Mouse (Mus musculus): ENCODE data around the gene Actr2. TPM values are rescaled to one million over a fixed set of nuclear protein-coding genes. Genes with fewer than 3 reads are reported as not detected.

Gene Actr2
- polyA plus RNA-seq (2012): 94.1 and 134 TPM in 2 replicates

DNA sequence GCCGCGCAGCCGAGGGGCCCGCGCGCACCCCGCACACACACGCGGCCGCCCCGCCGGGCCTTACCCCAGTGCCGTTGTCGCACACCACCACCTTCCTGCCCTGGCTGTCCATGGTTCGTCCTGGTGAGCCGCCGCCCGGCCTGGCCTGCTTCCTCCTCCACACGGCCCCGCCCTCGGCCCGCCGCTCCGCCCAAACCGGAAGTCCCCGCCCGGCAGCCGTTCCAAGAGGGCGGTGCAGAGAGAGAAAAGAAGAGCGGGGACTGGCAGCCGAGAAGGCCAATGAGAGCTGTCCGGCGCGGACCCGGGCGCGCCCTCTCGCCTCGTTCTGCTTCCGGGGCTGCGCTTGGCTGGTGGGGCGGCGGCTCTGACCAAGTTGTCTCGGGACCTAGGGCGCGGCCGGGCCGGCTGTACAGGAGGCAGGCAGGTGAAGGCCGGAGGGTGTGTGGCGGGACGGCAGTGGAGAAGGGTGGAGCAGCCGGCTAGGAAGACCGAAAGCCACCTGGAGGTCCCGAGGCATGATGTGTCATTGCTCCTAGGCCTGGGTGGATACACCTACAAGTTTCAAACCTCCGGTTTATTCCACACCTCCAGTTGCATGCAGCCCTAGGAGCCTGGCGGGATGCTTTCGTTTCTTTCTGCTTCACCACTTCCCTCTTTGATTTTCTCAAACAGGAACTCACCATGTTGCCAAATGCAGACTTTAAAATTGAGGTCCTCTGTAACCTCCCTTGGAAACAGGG lies at the start of gene Actr2:
Actr2 (minus strand) TSS at position 173 of the 740 bp plus-strand sequence.
- no peak for TF ChIP-seq GATA1 (IDR thresholded peaks at IDR 0.05; ENCODE audit: low read length)

DNA sequence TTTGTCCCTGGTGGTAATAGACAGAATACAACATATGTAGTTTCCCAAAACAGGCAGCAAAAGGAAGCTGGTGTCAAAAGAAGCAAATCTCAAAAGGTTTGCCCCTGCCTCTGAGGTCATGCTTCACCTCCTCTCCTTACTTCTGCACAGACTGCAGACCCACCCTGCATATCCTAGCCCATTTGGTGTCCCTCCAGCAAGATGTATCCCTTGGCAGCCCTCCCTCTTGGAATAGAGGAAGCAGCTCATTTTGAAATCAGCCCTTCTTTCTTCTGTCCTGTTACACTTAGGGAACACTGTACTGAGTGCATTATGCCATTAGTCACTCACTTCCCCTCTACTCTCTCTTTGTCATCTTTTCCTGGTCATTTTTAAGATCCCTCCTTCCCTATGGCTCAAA lies 46.2 kb upstream of the Actr2 start:
- TF ChIP-seq GATA1 (IDR thresholded peaks at IDR 0.05; ENCODE audit: low read length): no peak

DNA sequence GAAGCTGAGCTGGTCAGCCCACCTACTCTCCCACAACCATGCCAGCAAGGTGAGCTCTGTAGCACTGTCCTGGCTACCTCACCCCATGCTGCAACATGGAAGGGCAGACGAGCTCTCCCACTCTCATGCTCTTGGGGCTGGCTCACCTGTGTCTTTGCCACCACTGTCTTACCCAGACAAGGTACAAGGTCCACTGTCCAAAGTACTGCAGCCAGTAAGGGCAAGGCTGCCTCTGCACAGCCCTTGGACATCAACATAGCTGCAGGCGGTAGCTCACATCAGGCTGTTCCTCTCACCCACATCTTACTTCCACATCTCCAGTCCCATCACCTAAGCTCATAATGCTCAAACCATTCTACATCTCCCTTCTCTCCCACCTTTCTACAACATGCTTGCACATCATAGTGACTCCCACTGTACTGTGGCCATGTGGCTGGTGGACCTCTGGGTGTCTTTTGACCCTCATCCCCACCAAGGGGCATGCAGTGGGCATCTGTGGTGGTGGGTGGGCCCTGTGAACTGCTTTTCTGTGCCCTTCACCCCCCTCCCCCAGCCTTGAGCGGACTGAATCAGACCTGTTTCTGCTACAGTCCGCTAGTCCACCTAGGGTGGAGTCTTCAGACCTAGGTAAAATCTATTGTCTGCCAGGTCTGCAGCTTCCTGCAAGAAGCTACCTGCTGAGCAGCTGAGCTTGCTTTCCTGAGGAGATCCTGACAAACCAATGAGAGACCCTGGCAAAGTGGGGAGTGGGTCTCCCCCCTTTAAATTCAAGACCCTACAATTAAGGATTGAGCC lies 39.6 kb upstream of the Actr2 start:
- no peak for TF ChIP-seq GATA1 (IDR thresholded peaks at IDR 0.05; ENCODE audit: low read length)

DNA sequence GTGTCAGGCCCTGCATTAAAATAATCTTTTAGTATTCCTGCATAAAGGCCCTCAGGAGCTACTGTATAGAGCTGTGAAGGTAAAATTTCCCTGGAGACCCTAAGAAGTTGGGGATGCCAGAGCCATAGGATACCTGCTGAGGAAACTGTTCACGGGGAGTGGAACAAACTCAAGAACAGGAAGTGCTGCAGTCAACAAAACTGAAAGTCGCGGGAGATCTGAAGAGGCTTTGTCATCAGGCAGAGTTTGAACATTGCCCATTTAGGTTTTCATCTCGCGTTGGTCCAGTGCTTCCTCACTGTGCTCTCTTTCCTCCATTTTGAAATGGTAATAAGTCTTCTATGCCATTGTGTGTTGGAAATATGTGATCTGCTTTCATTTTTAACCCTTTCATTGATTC lies 38.6 kb upstream of the Actr2 start:
- no peak for TF ChIP-seq GATA1 (IDR thresholded peaks at IDR 0.05; ENCODE audit: low read length)

DNA sequence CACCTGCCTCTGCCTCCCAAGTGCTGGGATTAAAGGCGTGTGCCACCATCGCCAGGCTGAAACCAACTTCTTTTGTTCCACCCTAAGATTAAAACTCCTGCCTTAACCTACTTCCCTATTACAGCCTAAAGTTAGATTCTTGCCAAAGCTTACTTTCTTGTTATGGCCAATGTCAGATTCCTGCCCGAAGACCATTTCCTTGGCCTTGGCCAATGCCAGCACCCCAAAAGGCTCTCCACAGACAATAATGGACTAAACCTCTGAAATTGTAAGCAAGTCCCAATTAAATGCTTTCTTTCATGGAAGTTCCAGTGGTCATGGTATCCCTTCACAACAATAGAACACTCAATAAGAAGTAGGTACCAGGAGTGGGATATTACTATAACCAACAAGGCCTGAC lies 37.2 kb upstream of the Actr2 start:
- TF ChIP-seq GATA1 (IDR thresholded peaks at IDR 0.05; ENCODE audit: low read length): no peak

DNA sequence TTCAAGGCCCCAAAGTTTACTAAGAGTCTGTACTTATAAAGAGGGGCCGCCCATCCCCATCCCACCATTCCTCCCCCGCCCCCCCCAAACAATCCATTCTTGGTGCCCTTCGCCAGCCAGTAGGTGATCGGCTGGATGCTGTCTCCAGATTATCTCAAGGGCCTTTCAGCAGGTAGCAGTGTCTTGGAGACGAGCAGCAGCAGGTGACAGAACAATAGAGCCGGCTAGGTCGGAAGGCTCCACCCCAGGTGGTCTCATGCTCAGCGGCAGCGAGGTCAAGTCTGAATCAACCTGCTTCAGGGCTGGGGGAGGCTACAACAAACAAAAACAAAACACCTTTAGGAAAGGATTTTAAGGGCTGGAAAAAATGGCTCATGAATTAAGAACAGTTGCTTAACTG lies 32.7 kb upstream of the Actr2 start:
- TF ChIP-seq GATA1 (IDR thresholded peaks at IDR 0.05; ENCODE audit: low read length): no peak

DNA sequence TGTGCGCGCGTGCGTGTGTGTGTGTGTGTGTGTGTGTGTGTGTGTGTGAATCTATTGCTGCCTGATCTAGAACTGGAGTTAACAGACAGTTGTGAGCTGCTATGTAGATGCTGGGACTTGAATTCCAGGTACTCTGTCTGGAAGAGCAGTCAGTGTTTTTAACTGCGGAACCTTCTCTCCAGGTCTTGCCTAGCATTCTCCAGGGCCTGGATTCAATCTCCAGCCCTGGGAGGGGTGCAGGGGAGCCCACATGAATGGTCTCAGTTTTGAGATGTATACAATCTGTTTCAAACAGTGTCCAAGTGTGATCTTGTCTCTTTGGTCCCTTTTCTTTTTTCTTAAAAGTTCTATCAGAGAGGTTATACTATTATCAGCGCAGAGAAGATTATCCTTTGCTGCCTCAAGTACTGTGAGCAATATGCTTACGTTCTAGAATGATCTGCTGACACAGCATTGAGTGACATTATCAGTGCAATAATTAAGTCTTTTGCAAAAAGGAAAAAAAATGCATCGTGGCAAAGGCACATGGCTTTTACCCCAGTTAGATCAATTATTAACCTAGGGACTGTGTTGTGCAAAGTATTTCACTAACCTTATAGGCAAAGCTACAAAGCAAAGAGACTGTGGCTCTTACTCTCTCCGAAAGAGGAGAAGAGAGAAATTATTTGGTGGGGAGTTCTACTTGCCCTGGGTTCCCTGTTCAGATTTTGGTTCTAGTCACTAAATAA lies 32.0 kb upstream of the Actr2 start:
- TF ChIP-seq GATA1 (IDR thresholded peaks at IDR 0.05; ENCODE audit: low read length): no peak

DNA sequence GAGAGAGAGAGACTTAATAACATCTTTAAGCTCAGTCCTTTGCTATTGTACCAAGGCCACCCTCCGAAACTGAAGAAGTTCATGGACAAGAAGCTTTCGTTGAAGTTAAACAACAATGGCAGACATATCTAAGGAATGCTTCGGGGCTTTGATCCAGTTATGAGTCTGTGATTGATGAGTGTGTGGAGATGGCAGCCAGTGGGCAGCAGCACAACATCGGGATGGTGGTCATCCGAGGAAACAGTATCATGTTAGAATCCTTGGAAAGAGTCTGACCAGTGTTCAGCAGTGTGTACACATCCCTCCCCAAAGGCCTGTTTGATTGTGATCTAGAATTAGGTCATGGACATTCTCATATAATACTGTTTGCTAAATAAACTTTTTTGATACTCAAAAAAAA lies 29.8 kb upstream of the Actr2 start:
- no peak for TF ChIP-seq GATA1 (IDR thresholded peaks at IDR 0.05; ENCODE audit: low read length)

DNA sequence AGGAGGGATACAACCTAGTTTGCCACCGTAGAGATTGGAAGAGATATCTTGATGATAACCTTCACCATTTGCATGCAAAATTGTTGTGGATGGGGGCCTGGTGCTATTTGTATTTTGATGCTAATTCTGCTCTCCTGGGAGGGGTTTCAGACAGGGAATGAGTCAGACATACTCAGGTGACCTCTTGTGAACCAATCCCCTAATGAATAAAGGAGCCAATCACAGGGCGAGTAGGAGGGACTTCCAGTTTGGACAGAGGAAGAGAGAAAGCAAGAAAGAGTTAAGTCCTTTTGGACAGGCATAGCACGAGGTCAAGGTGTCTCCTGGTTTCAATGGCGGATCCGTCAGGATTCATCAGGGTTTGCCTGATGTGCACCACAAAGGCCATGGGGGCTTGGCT lies 27.6 kb upstream of the Actr2 start:
- no peak for TF ChIP-seq GATA1 (IDR thresholded peaks at IDR 0.05; ENCODE audit: low read length)

DNA sequence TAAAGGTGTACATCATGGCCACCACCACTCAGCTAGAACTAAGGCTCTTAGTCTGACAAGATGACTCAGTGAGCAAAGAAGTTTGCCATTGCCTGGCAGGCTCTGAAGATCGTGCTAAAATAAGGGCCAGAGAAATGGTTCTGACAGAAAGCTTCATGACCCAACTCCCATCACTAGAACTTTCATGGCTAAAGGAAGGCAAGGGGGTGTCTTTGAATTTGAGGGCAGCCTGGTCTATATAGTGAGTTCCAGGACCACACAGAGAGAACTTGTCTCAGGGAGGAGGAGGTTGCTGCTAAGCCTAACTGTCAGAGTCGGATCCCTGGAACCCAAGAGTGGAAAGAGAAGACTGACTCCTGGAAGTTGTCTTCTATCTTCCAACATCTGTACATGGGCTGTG lies 27.0 kb upstream of the Actr2 start:
- TF ChIP-seq GATA1 (IDR thresholded peaks at IDR 0.05; ENCODE audit: low read length): no peak

DNA sequence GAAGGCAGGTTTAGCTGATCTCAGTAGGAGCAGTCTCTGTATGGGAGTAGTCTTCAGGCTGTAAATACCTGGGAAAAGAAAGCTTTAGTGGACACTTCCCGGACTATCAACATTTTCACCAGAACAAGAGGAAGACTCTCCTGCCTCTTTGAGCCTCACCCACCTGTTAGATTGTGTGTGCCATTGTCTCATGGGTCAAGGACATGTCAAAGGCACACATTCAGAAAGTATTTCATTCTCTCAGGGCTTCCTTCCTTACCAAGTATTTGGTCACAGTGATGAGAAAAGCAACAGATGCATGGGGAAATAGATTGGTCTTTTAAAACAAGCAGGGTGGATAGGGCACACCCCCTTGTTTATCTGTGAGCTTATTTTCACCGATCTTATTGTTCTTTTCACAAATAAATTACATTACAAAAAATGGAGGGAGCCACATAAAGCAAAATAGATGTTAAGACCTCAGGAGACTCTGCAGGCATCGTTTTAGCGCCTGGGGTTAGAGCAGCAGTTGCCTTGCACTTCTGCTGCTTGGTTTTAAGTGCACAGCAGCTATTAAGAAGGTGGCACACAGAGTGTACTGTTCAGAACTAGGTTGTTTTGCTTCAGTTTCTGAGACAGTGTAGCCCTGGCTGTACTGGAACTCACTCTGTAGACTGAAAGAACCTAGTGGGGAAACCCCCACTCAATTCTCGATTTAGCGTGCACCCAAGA lies 25.9 kb upstream of the Actr2 start:
- TF ChIP-seq GATA1 (IDR thresholded peaks at IDR 0.05; ENCODE audit: low read length): no peak

DNA sequence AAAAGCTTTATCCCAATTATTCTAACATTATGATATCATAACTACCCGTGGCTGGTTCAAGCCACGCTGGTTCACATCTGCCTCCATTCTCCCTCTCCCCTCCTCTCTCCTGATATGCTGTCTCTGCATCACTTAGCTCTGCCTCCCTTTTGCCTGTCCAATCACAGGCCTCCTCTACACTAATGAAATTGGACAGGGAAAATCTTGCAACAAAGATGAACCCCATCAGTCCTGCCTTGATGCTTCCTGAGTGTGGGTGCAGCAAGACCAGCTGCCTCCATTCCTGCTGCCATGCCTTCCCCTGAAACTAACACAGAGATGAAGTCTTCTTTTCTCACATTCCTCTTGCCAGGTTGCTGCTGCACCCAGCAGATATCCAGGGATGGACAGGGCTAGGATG lies 25.2 kb upstream of the Actr2 start:
- no peak for TF ChIP-seq GATA1 (IDR thresholded peaks at IDR 0.05; ENCODE audit: low read length)

DNA sequence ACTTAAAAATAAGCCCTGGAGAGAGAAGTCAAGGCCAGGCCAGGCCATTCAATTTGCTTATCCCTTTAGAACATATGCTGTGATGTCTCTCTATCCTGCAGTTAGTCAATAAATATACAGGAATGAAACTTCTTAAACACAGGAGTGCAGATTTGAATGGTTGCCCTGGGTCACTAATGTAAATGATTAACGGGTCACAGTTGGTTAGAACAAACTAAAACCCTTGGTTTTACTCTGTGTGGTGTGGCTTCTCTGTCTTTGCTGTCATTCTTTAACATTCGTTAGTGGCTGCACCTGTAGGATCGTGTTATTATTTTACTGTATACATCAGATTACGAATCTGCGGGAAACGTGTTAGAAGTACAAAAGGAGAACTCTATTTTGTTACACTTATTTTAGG lies 23.6 kb upstream of the Actr2 start:
- no peak for TF ChIP-seq GATA1 (IDR thresholded peaks at IDR 0.05; ENCODE audit: low read length)

DNA sequence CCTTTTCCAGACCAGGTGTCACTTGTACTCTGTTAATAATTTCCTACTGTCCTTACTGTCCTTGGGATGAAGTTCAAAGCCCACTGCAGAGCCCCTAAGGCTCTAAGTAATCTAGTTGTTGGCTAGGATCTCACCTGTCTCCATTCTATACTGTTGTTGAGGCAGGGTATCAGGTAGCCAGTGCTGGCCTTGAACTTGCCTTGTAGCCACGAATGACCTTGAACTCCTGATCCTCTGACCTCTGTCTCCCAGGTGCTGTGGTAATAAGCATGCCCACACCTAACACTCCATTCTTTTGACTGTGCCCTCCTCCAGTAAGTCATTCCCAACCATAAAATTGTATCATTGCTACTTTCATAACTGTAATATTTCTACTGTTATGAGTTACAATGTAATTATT lies 21.0 kb upstream of the Actr2 start:
- no peak for TF ChIP-seq GATA1 (IDR thresholded peaks at IDR 0.05; ENCODE audit: low read length)

DNA sequence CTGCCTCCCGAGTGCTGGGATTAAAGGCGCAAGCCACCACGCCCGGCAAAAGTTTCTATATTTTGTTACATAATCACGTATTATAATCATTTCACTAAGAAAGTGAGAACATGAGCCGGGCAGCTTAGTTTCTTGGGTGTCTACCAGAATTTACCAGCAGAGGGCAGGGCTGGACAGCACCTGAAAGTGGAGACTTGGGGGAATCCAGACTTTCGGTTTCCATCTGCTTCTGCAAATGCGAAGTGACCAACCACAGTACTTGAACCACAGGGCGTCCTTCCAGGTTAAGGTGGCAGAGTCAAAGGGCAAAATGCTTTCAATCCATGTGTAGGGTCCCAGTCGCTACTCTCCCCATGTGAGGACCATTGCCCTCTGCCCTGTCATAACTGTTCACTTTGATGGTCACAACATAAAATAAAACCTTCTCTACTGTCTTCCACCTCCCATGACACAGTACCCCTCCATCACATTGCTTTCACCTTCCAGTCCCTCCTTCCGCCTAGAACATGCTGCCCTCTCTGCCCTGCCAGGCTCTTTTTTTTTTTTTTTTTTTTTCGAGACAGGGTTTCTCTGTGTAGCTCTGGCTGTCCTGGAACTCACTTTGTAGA lies 20.3 kb upstream of the Actr2 start:
- no peak for TF ChIP-seq GATA1 (IDR thresholded peaks at IDR 0.05; ENCODE audit: low read length)

Data from G1E-ER4 (cell line).